Mouse (Mus musculus) kidney, adult 2 months (tissue): ENCODE data around the gene Vti1a. TPM values are rescaled to one million over a fixed set of nuclear protein-coding genes. Genes with fewer than 3 reads are reported as not detected.

Source experiments
- DNase-seq: peaks from one replicate; pipeline ENCODE4 v3.0.0; 2021
- H3K27ac ChIP-seq: fragments of 200-500 bp; 2 replicates; pipeline ENCODE4 v1.5.1; 2012; ENCODE audit warnings: low read depth, low read length, control low read depth, inconsistent platforms; ENCODE audit not compliant: insufficient read depth
- H3K27me3 ChIP-seq: fragments of 200-500 bp; replicated peaks from 2 replicates; pipeline ENCODE4 v1.6.1; 2012; ENCODE audit warnings: mild to moderate bottlenecking, moderate library complexity, low read length, inconsistent platforms; ENCODE audit not compliant: control insufficient read depth, insufficient read depth
- H3K36me3 ChIP-seq: fragments of 200-500 bp; 2 replicates; pipeline ENCODE4 v1.6.1; 2012; ENCODE audit warnings: mild to moderate bottlenecking, moderate library complexity, low read length, inconsistent platforms; ENCODE audit not compliant: control insufficient read depth, insufficient read depth
- H3K4me1 ChIP-seq: fragments of 200-500 bp; 2 replicates; pipeline ENCODE4 v1.6.1; 2011; ENCODE audit warnings: low read length; ENCODE audit not compliant: control insufficient read depth, insufficient read depth
- H3K4me3 ChIP-seq: fragments of 200-500 bp; 2 replicates; pipeline ENCODE4 v1.5.1; 2011; ENCODE audit warnings: mild to moderate bottlenecking, low read depth, low read length, control low read depth; ENCODE audit not compliant: insufficient read depth
- CTCF ChIP-seq: fragments of 200-500 bp; conservative IDR thresholded peaks from 2 replicates; pipeline ENCODE4 v1.5.1; 2011; ENCODE audit warnings: low read depth, mild to moderate bottlenecking, control low read depth, low read length, moderate library complexity, mixed read lengths; ENCODE audit not compliant: insufficient read depth, insufficient read length
- POLR2A ChIP-seq: fragments of 200-500 bp; IDR thresholded peaks from one replicate; pipeline ENCODE4 v1.6.1; 2011; ENCODE audit warnings: low read depth, low read length, control low read depth
- WGBS: fragments of 180-500 bp; shearing (Covaris S2); methylation state at CpG from one replicate; pipeline ENCODE4 v1.1.7; 2018; 5-methylcytosine and 5-hydroxymethylcytosine counted together
- polyA plus RNA-seq: library from polyadenylated mRNA; depleted of rRNA; stranded (reverse); fragments of >200 nt; gene quantifications from 2 replicates; pipeline ENCODE4 v1.2.3, GENCODE M21; 2012

Gene Vti1a
- polyA plus RNA-seq, 1 experiment = 15.7 TPM

- no peaks in the 10 kb centered on the region; the same call in 1 of the 2 replicates for H3K4me1 ChIP-seq
- H3K4me3 ChIP-seq = no peak overlapping the region
- no peaks in the 10 kb centered on the region for H3K27me3 ChIP-seq
- no peak for DNase-seq
- TF ChIP-seq POLR2A = no peak
- no peak for TF ChIP-seq CTCF
- H3K36me3 ChIP-seq = peaks cover 3% of the 10 kb centered on the region; the same call in 1 of the 2 replicates
- 92% methylated on average over 5 of the region's 5 CpGs for WGBS
- no peak overlapping the region for H3K27ac ChIP-seq
These were observed 15.7 kb downstream of the Vti1a start for GRCm38 (mm10) chr19:55331776-55332175.

GRCm38 (mm10) chr19:55332641-55333268 is 16.7 kb downstream of the Vti1a start:
- H3K36me3 ChIP-seq = peaks cover 3% of the 10 kb centered on the region; the same call in 1 of the 2 replicates
- no peak overlapping the region for H3K27ac ChIP-seq
- WGBS = 91% methylated on average over 8 of the region's 8 CpGs
- no peak overlapping the region for H3K4me3 ChIP-seq
- TF ChIP-seq POLR2A (no peak), CTCF (peak; percentile 94)
- H3K27me3 ChIP-seq = no peaks in the 10 kb centered on the region
- peak; percentile 81 for DNase-seq
- no peaks in the 10 kb centered on the region; the same call in 1 of the 2 replicates for H3K4me1 ChIP-seq

GRCm38 (mm10) chr19:55335881-55336280 is 19.8 kb downstream of the Vti1a start:
- TF ChIP-seq POLR2A (no peak), CTCF (no peak)
- DNase-seq = peak; percentile 32
- H3K27ac ChIP-seq = no peak overlapping the region
- H3K4me3 ChIP-seq = no peak overlapping the region
- WGBS = 97% methylated on average over 1 of the region's 1 CpGs
- no peaks in the 10 kb centered on the region for H3K36me3 ChIP-seq
- H3K27me3 ChIP-seq = no peaks in the 10 kb centered on the region
- H3K4me1 ChIP-seq = no peaks in the 10 kb centered on the region; the same call in 1 of the 2 replicates

GRCm38 (mm10) chr19:55336441-55336840 is 20.3 kb downstream of the Vti1a start:
- DNase-seq = peak; percentile 70
- Histone ChIP-seq H3K4me3 (no peak overlapping the region), H3K4me1 (no peaks in the 10 kb centered on the region; the same call in 1 of the 2 replicates), H3K27ac (no peak overlapping the region), H3K27me3 (no peaks in the 10 kb centered on the region), H3K36me3 (no peaks in the 10 kb centered on the region)
- 61% methylated on average over 12 of the region's 12 CpGs for WGBS
- TF ChIP-seq POLR2A (no peak), CTCF (no peak)

- no peak overlapping the region for H3K27ac ChIP-seq
- WGBS = 79% methylated on average over 9 of the region's 9 CpGs
- no peak for TF ChIP-seq CTCF
- no peak for TF ChIP-seq POLR2A
- no peak for DNase-seq
- H3K4me3 ChIP-seq = no peak overlapping the region
- no peaks in the 10 kb centered on the region; the same call in 1 of the 2 replicates for H3K4me1 ChIP-seq
- H3K36me3 ChIP-seq = no peaks in the 10 kb centered on the region
- no peaks in the 10 kb centered on the region for H3K27me3 ChIP-seq
These were observed 21.0 kb downstream of the Vti1a start for GRCm38 (mm10) chr19:55337066-55337465.

GRCm38 (mm10) chr19:55337664-55338063 is 21.6 kb downstream of the Vti1a start:
- H3K36me3 ChIP-seq = no peaks in the 10 kb centered on the region
- H3K27ac ChIP-seq = no peak overlapping the region
- H3K27me3 ChIP-seq = no peaks in the 10 kb centered on the region
- WGBS = 84% methylated on average over 10 of the region's 10 CpGs
- TF ChIP-seq POLR2A (no peak), CTCF (no peak)
- H3K4me1 ChIP-seq = no peaks in the 10 kb centered on the region; the same call in 1 of the 2 replicates
- DNase-seq = no peak
- no peak overlapping the region for H3K4me3 ChIP-seq

- Histone ChIP-seq H3K4me3 (no peak overlapping the region), H3K27me3 (no peaks in the 10 kb centered on the region), H3K4me1 (peaks cover 5% of the 10 kb centered on the region; the same call in 1 of the 2 replicates), H3K36me3 (no peaks in the 10 kb centered on the region), H3K27ac (no peak overlapping the region)
- no peak for DNase-seq
- WGBS = 85% methylated on average over 6 of the region's 6 CpGs
- TF ChIP-seq POLR2A = no peak
- TF ChIP-seq CTCF = no peak
These were observed 24.4 kb downstream of the Vti1a start for GRCm38 (mm10) chr19:55340521-55340920.
